Mouse (Mus musculus): Measurements from ENCODE around the gene Olfr320. TPM values are rescaled to one million over a fixed set of nuclear protein-coding genes. Genes with fewer than 3 reads are reported as not detected.

Gene Olfr320
- total RNA-seq (2014; fragmentation: Nextera tagmentation) (not detected in 2 replicates), total RNA-seq (2017) (0.06 TPM in 1 of 2 replicates, not detected in the other), polyA plus RNA-seq (2012) (not detected in 2 replicates)

- no peak for DNase-seq (ENCODE audit: low spot score)
- Histone ChIP-seq H3K36me3 (replicated peaks) (no peaks in the 10 kb centered on the region), H3K4me3 (ENCODE audit: low read depth, low read length) (no peak within 1 kb of the TSS), H3K27me3 (ENCODE audit: insufficient read depth, low read length) (no peaks in the 10 kb centered on the region), H3K9me3 (replicated peaks) (no peaks in the 10 kb centered on the region), H3K4me1 (ENCODE audit: insufficient read depth, low read depth, low read length) (no peaks in the 10 kb centered on the region)
- no peak for TF ChIP-seq CTCF (IDR thresholded peaks at IDR 0.05; ENCODE audit: low read depth, low read length)
- TF ChIP-seq GATA2 (IDR thresholded peaks at IDR 0.05; ENCODE audit: borderline replicate concordance, low read depth, low read length), result no peak
- no peak for TF ChIP-seq TAL1 (conservative IDR thresholded peaks at IDR 0.05; ENCODE audit: low read depth, low read length)
- no peak for TF ChIP-seq GATA1 (IDR thresholded peaks at IDR 0.05; ENCODE audit: borderline replicate concordance, low read length)
- TF ChIP-seq POLR2AphosphoS5 (IDR thresholded peaks at IDR 0.05; ENCODE audit: insufficient replicate concordance, low read depth, low read length), result no peak
- ATAC-seq (ENCODE audit: extremely low read depth, insufficient number of reproducible peaks, low FRiP score, poor library complexity, severe bottlenecking), result no peak
Measured at GRCm38 (mm10) chr11:58680799-58681198, at the start of gene Olfr320. Gene Olfr320, plus strand, starts transcription at chr11:58681099.

GRCm38 (mm10) chr11:58634878-58635277, 46.0 kb upstream of the Olfr320 start:
- ATAC-seq (ENCODE audit: extremely low read depth, insufficient number of reproducible peaks, low FRiP score, poor library complexity, severe bottlenecking), result no peak
- Histone ChIP-seq H3K36me3 (replicated peaks) (no peaks in the 10 kb centered on the region), H3K4me3 (ENCODE audit: low read depth, low read length) (no peak overlapping the region), H3K9me3 (replicated peaks) (no peaks in the 10 kb centered on the region), H3K4me1 (ENCODE audit: insufficient read depth, low read depth, low read length) (no peaks in the 10 kb centered on the region), H3K27me3 (ENCODE audit: insufficient read depth, low read length) (peaks cover 24% of the 10 kb centered on the region)
- no peak for DNase-seq (ENCODE audit: low spot score)
- TF ChIP-seq POLR2AphosphoS5 (IDR thresholded peaks at IDR 0.05; ENCODE audit: insufficient replicate concordance, low read depth, low read length), result no peak
- no peak for TF ChIP-seq CTCF (IDR thresholded peaks at IDR 0.05; ENCODE audit: low read depth, low read length)
- TF ChIP-seq TAL1 (conservative IDR thresholded peaks at IDR 0.05; ENCODE audit: low read depth, low read length), result no peak
- TF ChIP-seq GATA1 (IDR thresholded peaks at IDR 0.05; ENCODE audit: borderline replicate concordance, low read length), result no peak
- no peak for TF ChIP-seq GATA2 (IDR thresholded peaks at IDR 0.05; ENCODE audit: borderline replicate concordance, low read depth, low read length)

- peak; percentile 22 for DNase-seq (ENCODE audit: low spot score)
Measured at GRCm38 (mm10) chr11:58636376-58636977, 44.4 kb upstream of the Olfr320 start.

GRCm38 (mm10) chr11:58638176-58638701, 42.7 kb upstream of the Olfr320 start:
- ATAC-seq (ENCODE audit: extremely low read depth, insufficient number of reproducible peaks, low FRiP score, poor library complexity, severe bottlenecking), result no peak
- H3K4me1 ChIP-seq (ENCODE audit: insufficient read depth, low read depth, low read length), result peaks cover 7% of the 10 kb centered on the region
- TF ChIP-seq GATA1 (IDR thresholded peaks at IDR 0.05; ENCODE audit: borderline replicate concordance, low read length) (no peak), POLR2AphosphoS5 (IDR thresholded peaks at IDR 0.05; ENCODE audit: insufficient replicate concordance, low read depth, low read length) (no peak), GATA2 (IDR thresholded peaks at IDR 0.05; ENCODE audit: borderline replicate concordance, low read depth, low read length) (no peak), TAL1 (conservative IDR thresholded peaks at IDR 0.05; ENCODE audit: low read depth, low read length) (no peak), CTCF (IDR thresholded peaks at IDR 0.05; ENCODE audit: low read depth, low read length) (no peak)

More at GRCm38 (mm10) chr11:58636376-58636977, 44.4 kb upstream of the Olfr320 start:
- no peak; the same call in 1 of the 2 replicates for ATAC-seq (ENCODE audit: extremely low read depth, insufficient number of reproducible peaks, low FRiP score, poor library complexity, severe bottlenecking)
- Histone ChIP-seq H3K4me3 (ENCODE audit: low read depth, low read length) (no peak overlapping the region), H3K4me1 (ENCODE audit: insufficient read depth, low read depth, low read length) (no peaks in the 10 kb centered on the region), H3K27me3 (ENCODE audit: insufficient read depth, low read length) (peaks cover 27% of the 10 kb centered on the region), H3K9me3 (replicated peaks) (no peaks in the 10 kb centered on the region), H3K36me3 (replicated peaks) (no peaks in the 10 kb centered on the region)
- TF ChIP-seq POLR2AphosphoS5 (IDR thresholded peaks at IDR 0.05; ENCODE audit: insufficient replicate concordance, low read depth, low read length) (no peak), GATA2 (IDR thresholded peaks at IDR 0.05; ENCODE audit: borderline replicate concordance, low read depth, low read length) (no peak), CTCF (IDR thresholded peaks at IDR 0.05; ENCODE audit: low read depth, low read length) (no peak), GATA1 (IDR thresholded peaks at IDR 0.05; ENCODE audit: borderline replicate concordance, low read length) (no peak), TAL1 (conservative IDR thresholded peaks at IDR 0.05; ENCODE audit: low read depth, low read length) (no peak)

GRCm38 (mm10) chr11:58640272-58640867, 40.5 kb upstream of the Olfr320 start, which contains the start of gene Trim58:
Gene Trim58, plus strand, starts transcription at chr11:58640465.
- Histone ChIP-seq H3K4me1 (ENCODE audit: insufficient read depth, low read depth, low read length) (peaks cover 11% of the 10 kb centered on the region), H3K9me3 (replicated peaks) (no peaks in the 10 kb centered on the region), H3K27me3 (ENCODE audit: insufficient read depth, low read length) (peaks cover 23% of the 10 kb centered on the region), H3K36me3 (replicated peaks) (no peaks in the 10 kb centered on the region), H3K4me3 (ENCODE audit: low read depth, low read length) (no peak within 1 kb of the TSS)
- ATAC-seq (ENCODE audit: extremely low read depth, insufficient number of reproducible peaks, low FRiP score, poor library complexity, severe bottlenecking) (no peak), DNase-seq (ENCODE audit: low spot score) (no peak)
- no peak for TF ChIP-seq TAL1 (conservative IDR thresholded peaks at IDR 0.05; ENCODE audit: low read depth, low read length)
- no peak for TF ChIP-seq CTCF (IDR thresholded peaks at IDR 0.05; ENCODE audit: low read depth, low read length)
- no peak for TF ChIP-seq GATA2 (IDR thresholded peaks at IDR 0.05; ENCODE audit: borderline replicate concordance, low read depth, low read length)

More at GRCm38 (mm10) chr11:58638176-58638701, 42.7 kb upstream of the Olfr320 start:
- Histone ChIP-seq H3K4me3 (ENCODE audit: low read depth, low read length) (no peak overlapping the region), H3K27me3 (ENCODE audit: insufficient read depth, low read length) (peaks cover 30% of the 10 kb centered on the region), H3K9me3 (replicated peaks) (no peaks in the 10 kb centered on the region), H3K36me3 (replicated peaks) (no peaks in the 10 kb centered on the region)
- DNase-seq (ENCODE audit: low spot score), result no peak

- Histone ChIP-seq H3K4me1 (ENCODE audit: insufficient read depth, low read depth, low read length) (peaks cover 11% of the 10 kb centered on the region), H3K9me3 (replicated peaks) (no peaks in the 10 kb centered on the region), H3K36me3 (replicated peaks) (no peaks in the 10 kb centered on the region), H3K4me3 (ENCODE audit: low read depth, low read length) (no peak overlapping the region), H3K27me3 (ENCODE audit: insufficient read depth, low read length) (peaks cover 27% of the 10 kb centered on the region)
- no peak for DNase-seq (ENCODE audit: low spot score)
- no peak for ATAC-seq (ENCODE audit: extremely low read depth, insufficient number of reproducible peaks, low FRiP score, poor library complexity, severe bottlenecking)
- TF ChIP-seq GATA2 (IDR thresholded peaks at IDR 0.05; ENCODE audit: borderline replicate concordance, low read depth, low read length), result no peak
- TF ChIP-seq TAL1 (conservative IDR thresholded peaks at IDR 0.05; ENCODE audit: low read depth, low read length), result no peak
- TF ChIP-seq CTCF (IDR thresholded peaks at IDR 0.05; ENCODE audit: low read depth, low read length), result no peak
- no peak for TF ChIP-seq GATA1 (IDR thresholded peaks at IDR 0.05; ENCODE audit: borderline replicate concordance, low read length)
- no peak for TF ChIP-seq POLR2AphosphoS5 (IDR thresholded peaks at IDR 0.05; ENCODE audit: insufficient replicate concordance, low read depth, low read length)
Measured at GRCm38 (mm10) chr11:58641057-58641456, 39.8 kb upstream of the Olfr320 start.
